Mouse (Mus musculus) T-cell, adult 2 months (primary cell): ENCODE data around the gene Gm49388.

ENCODE experiments used
- DNase-seq: peaks from one replicate; pipeline ENCODE4 v3.0.0; 2022; ENCODE audit warnings: low spot score

Gene Gm49388

DNA sequence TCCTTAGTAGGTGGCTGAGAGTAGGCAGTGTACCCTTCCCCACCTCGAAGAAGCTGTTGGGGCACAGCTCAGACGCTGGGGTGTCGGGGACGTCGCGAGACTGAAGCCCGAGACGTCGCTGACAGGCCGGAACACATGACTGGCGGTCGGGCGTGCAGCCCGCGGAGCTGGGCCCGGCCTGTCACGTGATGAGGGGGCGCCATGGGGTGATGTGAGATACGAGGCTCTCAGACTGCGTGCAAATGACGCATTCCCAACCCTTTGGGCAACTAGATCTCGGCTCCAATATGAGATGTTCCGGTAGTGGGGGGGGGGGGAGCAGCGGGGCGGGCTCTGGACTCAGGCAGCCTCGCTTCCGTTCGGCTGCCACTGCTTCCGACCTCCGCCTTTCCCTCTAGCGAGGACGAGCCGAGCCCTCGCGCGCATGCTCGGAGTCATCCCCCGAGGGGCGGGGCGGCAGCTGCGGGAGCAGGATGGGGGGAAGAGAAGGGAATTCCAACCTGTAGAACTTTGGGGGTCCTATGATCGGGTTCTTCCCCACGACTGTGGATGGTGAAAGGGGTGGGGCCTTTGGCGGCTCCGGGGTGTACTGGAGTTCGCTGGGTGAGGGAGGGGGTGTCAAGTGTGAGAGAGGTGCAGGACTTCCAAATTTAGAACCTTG lies 56.1 kb downstream of the Gm49388 start:
- peak; percentile 95 for DNase-seq

DNA sequence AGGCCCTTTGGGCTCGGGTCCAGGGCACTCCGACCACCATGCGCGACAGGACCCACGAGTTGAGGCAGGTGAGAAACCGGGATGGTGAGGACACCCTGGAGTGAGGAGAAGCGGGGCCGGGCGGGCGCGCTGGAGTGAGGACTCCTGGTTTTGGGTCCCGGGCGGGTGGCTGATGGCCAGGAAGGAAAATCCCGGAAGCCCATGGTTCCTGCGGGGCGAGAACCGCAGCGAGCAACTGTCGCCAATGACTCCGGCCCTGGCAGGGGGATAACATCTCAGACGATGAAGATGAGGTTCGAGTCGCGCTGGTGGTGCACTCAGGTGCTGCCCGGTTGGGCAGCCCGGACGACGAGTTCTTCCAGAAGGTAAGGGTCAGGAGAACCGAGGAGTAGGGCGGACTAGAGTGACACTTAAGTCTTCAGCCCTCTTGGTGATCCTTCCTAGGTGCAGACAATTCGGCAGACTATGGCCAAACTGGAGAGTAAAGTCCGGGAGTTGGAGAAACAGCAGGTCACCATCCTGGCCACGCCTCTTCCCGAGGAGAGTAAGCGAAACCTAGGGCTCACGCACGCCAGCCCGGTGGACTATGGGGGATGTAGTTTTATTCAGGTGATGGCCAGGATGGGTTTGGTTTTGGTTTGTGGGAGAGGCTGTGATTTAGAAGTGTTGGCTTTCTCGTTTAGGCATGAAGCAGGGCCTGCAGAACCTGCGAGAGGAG lies 56.8 kb downstream of the Gm49388 start:
- DNase-seq = peak; percentile 81

DNA sequence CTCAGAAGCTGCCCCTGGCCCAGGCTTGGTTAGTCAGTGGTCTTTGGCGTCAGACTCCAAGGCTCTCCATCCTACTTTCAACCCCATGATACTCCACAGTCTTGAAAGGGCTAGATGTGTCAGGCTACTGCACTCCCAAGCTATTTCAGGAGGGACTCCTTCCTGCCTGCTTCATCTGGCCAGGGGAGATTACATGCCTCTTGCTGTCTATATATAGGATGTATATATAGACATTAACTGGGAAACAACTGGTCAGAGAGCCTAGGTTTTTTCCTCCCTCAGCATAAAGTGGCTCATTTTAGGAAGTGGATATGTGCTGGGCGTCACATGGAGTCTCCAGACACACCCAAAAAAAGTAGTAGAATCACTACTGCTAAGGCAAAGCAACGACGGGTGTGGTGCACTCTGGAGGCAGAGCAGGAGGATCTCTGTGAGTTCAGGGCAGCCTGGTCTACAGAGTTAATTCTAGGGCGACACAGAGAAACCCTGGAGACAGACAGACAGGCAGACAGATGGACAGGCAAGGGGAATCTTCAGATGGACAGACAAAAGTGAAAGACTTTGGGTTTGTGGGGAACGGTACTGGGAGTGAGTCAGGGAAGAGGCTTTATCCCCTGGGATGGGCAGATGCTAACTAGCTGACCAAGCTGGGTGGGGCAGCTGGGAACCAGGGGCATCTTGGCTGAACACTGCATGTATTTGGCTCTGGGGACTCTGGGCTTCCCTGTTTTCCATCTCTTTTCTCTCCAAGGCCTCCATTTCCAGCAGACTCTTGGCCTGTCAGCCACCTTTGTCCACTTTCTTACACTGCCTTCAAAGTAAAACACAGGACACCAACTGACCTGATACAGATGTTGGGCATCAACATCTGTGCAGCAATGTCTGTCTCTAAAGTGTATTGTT lies 64.8 kb downstream of the Gm49388 start:
- DNase-seq = no peak

DNA sequence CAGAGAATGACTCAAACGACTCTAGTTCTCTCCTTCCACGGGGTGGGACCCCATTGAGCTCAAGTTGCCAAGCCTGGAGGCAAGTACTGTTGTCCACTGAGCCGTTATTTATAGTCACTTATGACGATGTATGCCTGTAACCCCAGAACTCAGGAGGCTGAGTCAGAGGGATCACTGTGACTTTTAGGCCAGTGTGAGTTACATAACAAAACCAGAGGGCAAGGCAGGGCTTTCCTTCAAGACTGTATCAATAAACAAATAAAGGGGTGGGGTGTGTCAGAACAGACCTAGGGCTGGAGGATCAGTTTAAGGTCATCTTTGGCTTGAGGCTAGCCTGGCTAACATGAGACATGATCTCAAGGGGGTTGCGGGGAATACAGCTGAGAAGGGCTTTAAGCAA lies 65.5 kb downstream of the Gm49388 start:
- DNase-seq = no peak
